Comparison of ENCODE assay signal across 11 mouse cellular contexts in the genomic region with DNA sequence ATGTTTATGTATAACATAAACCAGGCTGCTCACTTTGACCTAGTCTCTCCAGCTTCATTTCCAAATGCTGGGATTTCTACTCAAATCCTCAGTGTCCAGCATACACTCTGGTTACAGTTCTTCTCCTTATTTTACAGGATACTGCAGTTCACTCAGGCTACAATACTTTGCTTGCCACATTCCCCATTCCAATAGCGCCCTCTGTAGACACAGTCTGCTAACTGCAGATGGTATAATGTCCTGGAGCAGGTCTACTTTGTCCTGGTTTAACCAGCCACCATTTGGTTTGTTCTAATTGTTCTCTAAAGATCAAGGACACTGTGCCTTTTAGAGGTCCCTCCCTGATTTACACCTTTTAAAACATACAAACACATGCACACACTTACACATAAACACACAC. TPM values are rescaled to one million over a fixed set of nuclear protein-coding genes. Genes with fewer than 3 reads are reported as not detected.
DNase-seq lines count a peak whose midpoint lies in the region; TF ChIP-seq lines count a peak whose summit lies in the region.
"Had no signal": no experiment of that assay in that cellular context is flagged by ENCODE, and none has a peak within 500 bp of the region (broad histone marks: within the 10 kb centered on the region; RNA-seq: fewer than 3 reads in every experiment).

No protein-coding gene starts in this region.

- TF ChIP-seq EP300 in MEL (IDR thresholded peaks at IDR 0.05; ENCODE audit: low read depth in 1 of 2, low read length in 2 of 2): no peak

- peak; percentile 6 to 11 for DNase-seq in cerebellum, adult 2 months
- no peak for DNase-seq in cerebellum, adult 8-10 months
- DNase-seq in layer of hippocampus, adult 2 months (ENCODE audit: low spot score in 2 of 2): peak; percentile 4 to 33
- DNase-seq in layer of hippocampus, adult 9-11 months: no peak
- peak; percentile 2 for DNase-seq in MEL (ENCODE audit: low read depth, low spot score)
- DNase-seq in embryo, embryonic 9.5 days (ENCODE audit: extremely low spot score): peak; percentile 16
- peak; percentile 10 for DNase-seq in right cerebral cortex, postnatal 4 days
- no peak for DNase-seq in kidney, adult 2 months

- H3K4me3 ChIP-seq in cerebellum, adult 2 months (replicated peaks; ENCODE audit: insufficient read depth, low read depth, low read length): no peak overlapping the region
- no peak overlapping the region for H3K4me3 ChIP-seq in layer of hippocampus, adult 2 months
- H3K4me3 ChIP-seq in MEL (ENCODE audit: control insufficient read depth in 1 of 2, insufficient read depth in 1 of 2, low read depth in 2 of 2, low read length in 2 of 2): no peak overlapping the region
- H3K4me3 ChIP-seq in kidney, adult 2 months (ENCODE audit: insufficient read depth, low read depth, low read length): no peak overlapping the region
- H3K4me3 ChIP-seq: embryonic facial prominence, embryonic 15.5 days; neural tube, embryonic 12.5 days had no signal

- no peaks in the 10 kb centered on the region for H3K9me3 ChIP-seq in MEL (replicated peaks; ENCODE audit: insufficient read depth, low read length)
- H3K9me3 ChIP-seq: embryonic facial prominence, embryonic 15.5 days; neural tube, embryonic 12.5 days had no signal

- no peak overlapping the region for H3K9ac ChIP-seq in MEL (ENCODE audit: control insufficient read depth, low read depth, low read length, poor library complexity, severe bottlenecking)
- H3K9ac ChIP-seq: embryonic facial prominence, embryonic 15.5 days; neural tube, embryonic 12.5 days had no signal

- no peak overlapping the region for H3K27ac ChIP-seq in cerebellum, adult 2 months (ENCODE audit: insufficient read depth, low read length)
- no peak overlapping the region for H3K27ac ChIP-seq in layer of hippocampus, adult 2 months
- no peak overlapping the region for H3K27ac ChIP-seq in MEL (ENCODE audit: control insufficient read depth, low read depth, low read length)
- no peak overlapping the region for H3K27ac ChIP-seq in kidney, adult 2 months (ENCODE audit: insufficient read depth, low read depth, low read length)
- H3K27ac ChIP-seq: embryonic facial prominence, embryonic 15.5 days; neural tube, embryonic 12.5 days had no signal

- TF ChIP-seq RAD21 in MEL (IDR thresholded peaks at IDR 0.05; ENCODE audit: low read depth, low read length): peak; percentile 21

- TF ChIP-seq POLR2A in cerebellum, adult 2 months (IDR thresholded peaks at IDR 0.05; ENCODE audit: borderline replicate concordance, insufficient read depth, low read length): no peak
- TF ChIP-seq POLR2A in MEL (IDR thresholded peaks at IDR 0.05; ENCODE audit: control insufficient read depth in 1 of 2, insufficient read depth in 1 of 2, low read depth in 1 of 2, low read length in 2 of 2, poor library complexity in 1 of 2): no peak
- no peak for TF ChIP-seq POLR2A in kidney, adult 2 months (IDR thresholded peaks at IDR 0.05; ENCODE audit: low read depth, low read length)

- WGBS in cerebellum, adult 2 months: 0% methylated on average over 1 of the region's 1 CpGs
- 0% methylated on average over 1 of the region's 1 CpGs for WGBS in kidney, adult 2 months

- no peaks in the 10 kb centered on the region for H3K4me1 ChIP-seq in cerebellum, adult 2 months (ENCODE audit: control insufficient read depth, insufficient read depth, low read length)
- no peaks in the 10 kb centered on the region for H3K4me1 ChIP-seq in MEL (ENCODE audit: control insufficient read depth in 1 of 2, insufficient read depth in 2 of 2, low read length in 2 of 2)
- no peaks in the 10 kb centered on the region for H3K4me1 ChIP-seq in kidney, adult 2 months (ENCODE audit: control insufficient read depth, insufficient read depth, low read length)
- H3K4me1 ChIP-seq: embryonic facial prominence, embryonic 15.5 days; neural tube, embryonic 12.5 days had no signal

- H3K36me3 ChIP-seq in MEL (ENCODE audit: control insufficient read depth in 1 of 2, insufficient read depth in 2 of 2, low read length in 2 of 2): no peaks in the 10 kb centered on the region
- no peaks in the 10 kb centered on the region for H3K36me3 ChIP-seq in kidney, adult 2 months (ENCODE audit: control insufficient read depth, insufficient read depth, low read length)
- H3K36me3 ChIP-seq: embryonic facial prominence, embryonic 15.5 days; neural tube, embryonic 12.5 days had no signal

- H3K27me3 ChIP-seq in cerebellum, adult 2 months (ENCODE audit: control insufficient read depth, insufficient read depth, low read length): no peaks in the 10 kb centered on the region
- H3K27me3 ChIP-seq in MEL (ENCODE audit: control insufficient read depth in 1 of 2, insufficient read depth in 2 of 2, low read length in 2 of 2): no peaks in the 10 kb centered on the region
- H3K27me3 ChIP-seq in kidney, adult 2 months (replicated peaks; ENCODE audit: control insufficient read depth, insufficient read depth, low read length): no peaks in the 10 kb centered on the region
- H3K27me3 ChIP-seq: embryonic facial prominence, embryonic 15.5 days; neural tube, embryonic 12.5 days had no signal

- peak; percentile 8; the same call in 1 of the 2 replicates for TF ChIP-seq CTCF in cerebellum, adult 2 months (IDR thresholded peaks at IDR 0.05; ENCODE audit: borderline replicate concordance, insufficient read depth, low read depth, low read length)
- TF ChIP-seq CTCF in layer of hippocampus, adult 2 months (conservative IDR thresholded peaks at IDR 0.05): peak; percentile 71
- peak in 1 of 3 experiments; percentile 16; a peak in 1 of 6 replicates for TF ChIP-seq CTCF in MEL (IDR thresholded peaks at IDR 0.05 in 2 of 3, conservative IDR thresholded peaks at IDR 0.05 in 1 of 3; ENCODE audit: control insufficient read depth in 1 of 3, insufficient read depth in 1 of 3, low read depth in 2 of 3, low read length in 3 of 3, poor library complexity in 1 of 3, severe bottlenecking in 1 of 3)
- TF ChIP-seq CTCF in kidney, adult 2 months (conservative IDR thresholded peaks at IDR 0.05; ENCODE audit: insufficient read depth, insufficient read length, low read depth, low read length): no peak

- no peaks in the 10 kb centered on the region for H3K79me2 ChIP-seq in MEL (ENCODE audit: control insufficient read depth, insufficient read depth, low read length, poor library complexity)

TF ChIP-seq in MEL, 35 proteins besides CTCF, POLR2A, EP300 and RAD21:
- no peak for TF ChIP-seq MAX (IDR thresholded peaks at IDR 0.05; ENCODE audit: low read length)
- TF ChIP-seq BHLHE40 (IDR thresholded peaks at IDR 0.05; ENCODE audit: borderline replicate concordance, low read depth, low read length): no peak
- TF ChIP-seq TAL1 (IDR thresholded peaks at IDR 0.05; ENCODE audit: low read length): no peak
- no peak for TF ChIP-seq SIN3A (IDR thresholded peaks at IDR 0.05; ENCODE audit: low read length)
- TF ChIP-seq E2F4 (IDR thresholded peaks at IDR 0.05; ENCODE audit: borderline replicate concordance, low read depth, low read length): no peak
- no peak for TF ChIP-seq MAZ (IDR thresholded peaks at IDR 0.05; ENCODE audit: low read depth, low read length)
- no peak for TF ChIP-seq RCOR1 (IDR thresholded peaks at IDR 0.05; ENCODE audit: low read depth, low read length)
- no peak for TF ChIP-seq GABPA (IDR thresholded peaks at IDR 0.05; ENCODE audit: low read depth, low read length)
- TF ChIP-seq ZKSCAN1 (IDR thresholded peaks at IDR 0.05; ENCODE audit: low read depth, low read length): no peak
- no peak for TF ChIP-seq MXI1 (IDR thresholded peaks at IDR 0.05; ENCODE audit: low read depth, low read length)
- TF ChIP-seq ZNF384 (IDR thresholded peaks at IDR 0.05; ENCODE audit: low read depth, low read length): no peak
- no peak for TF ChIP-seq POLR2AphosphoS5 (IDR thresholded peaks at IDR 0.05; ENCODE audit: borderline replicate concordance, low read depth, low read length)
- TF ChIP-seq ZMIZ1 (IDR thresholded peaks at IDR 0.05; ENCODE audit: low read depth, low read length): no peak
- TF ChIP-seq CHD1 (IDR thresholded peaks at IDR 0.05; ENCODE audit: low read depth, low read length): no peak
- no peak for TF ChIP-seq JUND (IDR thresholded peaks at IDR 0.05; ENCODE audit: low read depth, low read length)
- no peak for TF ChIP-seq MYC (IDR thresholded peaks at IDR 0.05; ENCODE audit: low read depth, low read length)
- no peak for TF ChIP-seq MEF2A (IDR thresholded peaks at IDR 0.05; ENCODE audit: extremely low read depth, insufficient replicate concordance, low read depth, low read length, poor library complexity, severe bottlenecking)
- TF ChIP-seq POLR2AphosphoS2 (IDR thresholded peaks at IDR 0.05; ENCODE audit: low read length): no peak

RNA-seq across cellular contexts. Expression of gene Dmbt1, which starts 44.1 kb away (rescaled TPM):
- polyA plus RNA-seq in cerebellum, adult 2 months (2012; rRNA removed): 0.03 TPM in 1 of 2 replicates, not detected in the other
- total RNA-seq in layer of hippocampus, adult 2 months (2021): not detected
- not detected in 2 replicates for total RNA-seq in MEL (2012; rRNA removed)
- polyA plus RNA-seq in MEL (2012; ENCODE audit: insufficient read depth in 1 of 2, insufficient read length in 2 of 2, low read depth in 1 of 2, low replicate concordance in 2 of 2, missing spikeins in 1 of 2): not detected
- polyA plus RNA-seq in kidney, adult 2 months (2012; rRNA removed): 0.02 TPM in 1 of 2 replicates, not detected in the other
- total RNA-seq: layer of hippocampus, adult 8-10 months had no signal
- polyA plus RNA-seq: neural tube, embryonic 12.5 days had no signal

Comparison
In these comparisons a context has a peak if more than half of its experiments do, and no peak if none do; other contexts are left out.
1. DNase-seq: peak in cerebellum, adult 2 months (2 of 2), layer of hippocampus, adult 2 months (2 of 2), MEL (single experiment), embryo, embryonic 9.5 days (single experiment) and right cerebral cortex, postnatal 4 days (single experiment); none in cerebellum, adult 8-10 months (single experiment), layer of hippocampus, adult 9-11 months (single experiment) and kidney, adult 2 months (single experiment).